Mouse (Mus musculus): ENCODE results near the gene Dhx35.

DNA sequence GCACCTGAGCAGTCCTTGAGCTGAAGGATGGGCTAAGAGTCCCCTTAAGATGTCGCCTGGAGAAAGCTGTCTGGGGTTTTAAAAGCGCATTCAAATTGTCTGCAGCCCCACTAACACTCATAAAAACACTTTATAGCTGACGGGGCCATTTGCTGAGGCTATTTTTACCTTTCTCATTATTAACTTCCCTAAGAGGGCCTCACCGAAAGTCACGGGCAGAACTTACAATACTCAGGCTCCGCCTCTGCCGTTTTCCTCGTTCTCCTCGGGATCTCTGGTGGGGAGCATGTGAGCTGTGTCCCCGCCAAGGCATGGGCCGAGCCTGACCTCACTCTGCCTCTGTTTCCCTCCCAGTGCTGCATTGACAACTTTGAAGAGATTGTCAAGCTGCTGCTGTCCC, 48.4 kb upstream of the Dhx35 start:
- TF ChIP-seq POLR2A (IDR thresholded peaks at IDR 0.05; ENCODE audit: extremely low read depth, insufficient read depth, low read length) (no peak), CTCF (IDR thresholded peaks at IDR 0.05; ENCODE audit: low read depth, low read length) (no peak)

Data from liver, adult 2 months (tissue).